Mouse (Mus musculus): Measurements from ENCODE around the gene Actrt2.

DNA sequence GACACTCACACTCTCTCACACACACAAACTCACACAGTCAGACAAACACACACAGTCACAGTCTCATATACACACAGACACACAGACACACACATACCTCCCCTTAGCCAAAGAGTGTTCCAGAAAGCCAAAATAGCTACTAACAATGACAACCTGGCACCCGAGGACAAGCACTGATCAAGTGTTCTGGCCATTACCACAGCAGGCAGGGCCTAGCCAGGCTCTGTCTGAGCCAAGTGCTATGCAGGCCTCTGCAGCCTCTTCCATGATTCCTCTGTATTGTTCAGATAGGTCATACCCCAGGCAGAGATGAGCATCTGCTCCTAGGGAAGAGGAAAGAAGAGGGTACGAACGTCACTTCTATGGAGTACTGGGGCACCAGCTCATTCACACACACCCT is 44.4 kb downstream of the Actrt2 start:
- TF ChIP-seq POLR2A (IDR thresholded peaks at IDR 0.05; ENCODE audit: control insufficient read depth, extremely low read depth, insufficient read depth, low read length, poor library complexity): no peak
- TF ChIP-seq CTCF (IDR thresholded peaks at IDR 0.05; ENCODE audit: borderline replicate concordance, control insufficient read depth, extremely low read depth, insufficient read depth, low read length, poor library complexity): no peak

All from thymus, adult 2 months (tissue).